Mouse (Mus musculus) limb, embryonic 12.5 days (tissue): Measurements from ENCODE around the gene Kif3a. TPM values are rescaled to one million over a fixed set of nuclear protein-coding genes. Genes with fewer than 3 reads are reported as not detected.

ENCODE experiments used
- ATAC-seq: fragments of 200-750 bp; cut with Nextera tagmentation; 2 replicates; pipeline ENCODE4 v1.8.0; 2017; ENCODE audit warnings: low read depth, moderate TSS enrichment; ENCODE audit not compliant: insufficient number of reproducible peaks, insufficient read depth, low FRiP score, low TSS enrichment
- H3K27ac ChIP-seq: fragments of 300-500 bp; sonication (generic); 2 replicates; pipeline ENCODE4 v1.5.1; 2016; ENCODE audit warnings: mild to moderate bottlenecking, moderate library complexity
- H3K27me3 ChIP-seq: fragments of 300-500 bp; sonication (generic); 2 replicates; pipeline ENCODE4 v1.6.1; 2016; ENCODE audit warnings: mild to moderate bottlenecking, moderate library complexity
- H3K36me3 ChIP-seq: fragments of 300-500 bp; sonication (generic); 2 replicates; pipeline ENCODE4 v1.6.1; 2016; ENCODE audit warnings: mild to moderate bottlenecking, moderate library complexity
- H3K4me1 ChIP-seq: fragments of 300-500 bp; sonication (generic); replicated peaks from 2 replicates; pipeline ENCODE4 v1.6.1; 2016
- H3K4me2 ChIP-seq: fragments of 300-500 bp; sonication (generic); 2 replicates; pipeline ENCODE4 v1.6.1; 2016; ENCODE audit warnings: mild to moderate bottlenecking, moderate library complexity
- H3K4me3 ChIP-seq: fragments of 300-500 bp; sonication (generic); replicated peaks from 2 replicates; pipeline ENCODE4 v1.5.1; 2016; ENCODE audit warnings: mild to moderate bottlenecking
- H3K9ac ChIP-seq: fragments of 300-500 bp; sonication (generic); replicated peaks from 2 replicates; pipeline ENCODE4 v1.6.1; 2016; ENCODE audit warnings: mild to moderate bottlenecking, moderate library complexity
- H3K9me3 ChIP-seq: fragments of 300-500 bp; sonication (generic); 2 replicates; pipeline ENCODE4 v1.6.1; 2016; ENCODE audit warnings: mild to moderate bottlenecking, moderate library complexity
- WGBS: fragments of 180-500 bp; shearing (Covaris S2); methylation state at CpG from one replicate; pipeline ENCODE4 v1.1.7; 2016; 5-methylcytosine and 5-hydroxymethylcytosine counted together
- polyA plus RNA-seq: library from polyadenylated mRNA; unstranded; fragments of >200 nt; fragmentation: Nextera tagmentation; extraction: Ambion mirVana; gene quantifications from 2 replicates; pipeline ENCODE4 v1.2.1, GENCODE M21; 2016

Kif3a gene
- polyA plus RNA-seq, 1 experiment from 2014 or later, result 84.6 TPM

- Histone ChIP-seq H3K4me2 (no peak overlapping the region), H3K27me3 (peaks cover 6% of the 10 kb centered on the region), H3K9me3 (no peaks in the 10 kb centered on the region), H3K4me3 (no peak overlapping the region), H3K9ac (no peak overlapping the region), H3K36me3 (no peaks in the 10 kb centered on the region), H3K27ac (no peak overlapping the region), H3K4me1 (peaks cover 16% of the 10 kb centered on the region)
- 74% methylated on average over 14 of the region's 14 CpGs for WGBS
- ATAC-seq, result no peak
Observed at GRCm38 (mm10) chr11:53632122-53632733, 65.0 kb downstream of the Kif3a start.

- peaks cover 8% of the 10 kb centered on the region for H3K27me3 ChIP-seq
- H3K9me3 ChIP-seq, result no peaks in the 10 kb centered on the region
- no peak overlapping the region for H3K4me3 ChIP-seq
- H3K4me1 ChIP-seq, result peaks cover 23% of the 10 kb centered on the region
- no peak overlapping the region for H3K4me2 ChIP-seq
- H3K9ac ChIP-seq, result no peak overlapping the region
- H3K36me3 ChIP-seq, result no peaks in the 10 kb centered on the region
- ATAC-seq, result no peak
- H3K27ac ChIP-seq, result no peak overlapping the region
- WGBS, result 87% methylated on average over 7 of the region's 7 CpGs
Observed at GRCm38 (mm10) chr11:53633644-53634043, 66.5 kb downstream of the Kif3a start.

GRCm38 (mm10) chr11:53634556-53634955, 67.4 kb downstream of the Kif3a start, which contains the start of gene Il13:
TSS of gene Il13 (minus strand) at chr11:53634702.
- 96% methylated on average over 8 of the region's 8 CpGs for WGBS
- Histone ChIP-seq H3K4me2 (no peak within 1 kb of the TSS), H3K4me3 (no peak within 1 kb of the TSS), H3K4me1 (peaks cover 23% of the 10 kb centered on the region), H3K27ac (no peak within 1 kb of the TSS), H3K9me3 (no peaks in the 10 kb centered on the region), H3K36me3 (no peaks in the 10 kb centered on the region), H3K9ac (no peak within 1 kb of the TSS), H3K27me3 (peaks cover 8% of the 10 kb centered on the region)
- ATAC-seq, result no peak

DNA sequence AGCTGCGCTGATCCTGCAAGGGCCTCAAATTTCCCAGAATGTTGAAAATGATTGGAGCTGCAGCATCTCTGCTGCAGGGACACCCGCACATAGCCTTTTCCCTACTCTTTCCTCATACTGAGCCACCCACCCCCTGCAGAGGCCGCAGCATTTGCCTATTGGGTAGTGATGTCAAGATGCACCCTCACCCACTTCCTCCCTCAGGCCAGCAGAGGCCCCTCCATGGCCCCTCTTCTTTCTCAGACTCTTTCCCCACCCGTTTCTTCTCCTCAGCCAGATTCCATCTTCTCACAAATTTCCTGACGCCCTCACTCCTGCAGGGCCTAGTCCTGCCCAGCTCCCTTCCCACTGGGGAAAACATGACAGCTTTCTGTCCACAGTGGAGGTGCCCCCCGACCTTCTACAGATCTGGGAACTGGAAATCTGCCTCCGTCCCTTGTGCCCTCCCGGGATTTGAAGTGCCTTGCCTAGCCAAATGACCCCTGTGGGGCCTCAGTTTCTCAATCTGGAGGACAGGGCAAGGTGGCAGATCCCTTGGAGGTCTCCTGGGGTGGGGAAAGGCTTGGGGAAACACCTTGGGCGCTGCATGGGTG, 68.5 kb downstream of the Kif3a start:
- Histone ChIP-seq H3K27me3 (peaks cover 11% of the 10 kb centered on the region), H3K9me3 (no peaks in the 10 kb centered on the region), H3K4me3 (peak overlapping the region; percentile 39), H3K9ac (peak overlapping the region; percentile 51), H3K36me3 (no peaks in the 10 kb centered on the region), H3K4me1 (peaks cover 23% of the 10 kb centered on the region), H3K4me2 (peak overlapping the region; percentile 85), H3K27ac (no peak overlapping the region)
- no peak for ATAC-seq
- WGBS, result 45% methylated on average over 9 of the region's 9 CpGs

- no peaks in the 10 kb centered on the region for H3K9me3 ChIP-seq
- peak overlapping the region; percentile 85 for H3K4me2 ChIP-seq
- peak overlapping the region; percentile 39 for H3K4me3 ChIP-seq
- peak overlapping the region; percentile 51 for H3K9ac ChIP-seq
- no peaks in the 10 kb centered on the region for H3K36me3 ChIP-seq
- H3K4me1 ChIP-seq, result peaks cover 23% of the 10 kb centered on the region
- no peak overlapping the region for H3K27ac ChIP-seq
- H3K27me3 ChIP-seq, result peaks cover 11% of the 10 kb centered on the region
- under 1% methylated on average over 40 of the region's 40 CpGs for WGBS
- no peak for ATAC-seq
Observed at GRCm38 (mm10) chr11:53636183-53636646, 69.0 kb downstream of the Kif3a start.

DNA sequence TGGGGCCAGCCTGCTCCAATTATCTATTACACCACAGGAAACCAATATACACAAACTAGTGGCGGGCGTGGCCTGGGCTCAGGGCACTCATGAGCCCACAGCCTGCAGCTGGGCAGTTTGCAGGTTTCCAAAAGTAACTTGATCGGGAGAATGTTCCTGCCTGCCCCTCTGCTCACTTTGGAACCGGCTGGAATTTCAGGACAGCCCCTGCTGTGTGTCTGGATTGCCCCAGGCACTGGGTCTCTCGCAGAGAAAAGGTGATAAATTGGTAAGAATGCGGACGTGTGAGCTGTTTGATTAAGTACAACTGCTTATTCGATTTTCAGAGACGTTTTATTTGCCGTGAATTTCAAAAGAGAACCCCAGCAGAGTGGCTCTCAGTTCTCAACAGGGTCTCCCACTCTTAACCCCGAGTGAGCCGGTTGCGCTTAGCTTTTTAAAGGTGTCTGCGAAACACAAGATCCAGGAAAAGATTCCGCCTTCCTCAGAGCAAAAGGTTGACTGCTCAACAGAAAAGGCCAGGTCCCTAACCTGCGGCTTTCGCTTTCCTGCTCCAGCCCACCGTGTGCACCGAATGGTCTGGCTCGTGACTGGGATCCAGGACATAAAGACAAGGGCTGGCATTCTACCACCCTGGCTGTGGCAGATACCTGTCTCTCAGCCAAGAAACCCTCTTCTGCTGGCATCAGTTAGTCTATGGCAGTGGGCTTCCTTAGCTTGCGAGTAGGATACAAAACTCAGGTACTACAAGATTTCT, 70.0 kb downstream of the Kif3a start:
- Histone ChIP-seq H3K36me3 (no peaks in the 10 kb centered on the region), H3K4me2 (peak overlapping the region; percentile 46), H3K4me1 (peaks cover 23% of the 10 kb centered on the region), H3K4me3 (peak overlapping the region; percentile 22), H3K27me3 (peaks cover 11% of the 10 kb centered on the region), H3K9ac (0 out of 2 replicates have a peak overlapping the region, but pooled peaks have one; percentile 14), H3K9me3 (no peaks in the 10 kb centered on the region), H3K27ac (peak overlapping the region; percentile 74)
- 6% methylated on average over 21 of the region's 21 CpGs for WGBS
- ATAC-seq, result peak; percentile 47; the same call in 1 of the 2 replicates

GRCm38 (mm10) chr11:53637803-53638260, 70.7 kb downstream of the Kif3a start:
- 69% methylated on average over 10 of the region's 10 CpGs for WGBS
- H3K36me3 ChIP-seq, result no peaks in the 10 kb centered on the region
- no peak overlapping the region for H3K9ac ChIP-seq
- no peaks in the 10 kb centered on the region for H3K9me3 ChIP-seq
- H3K27me3 ChIP-seq, result peaks cover 11% of the 10 kb centered on the region
- peak overlapping the region; percentile 74 for H3K27ac ChIP-seq
- H3K4me3 ChIP-seq, result no peak overlapping the region
- peaks cover 23% of the 10 kb centered on the region for H3K4me1 ChIP-seq
- ATAC-seq, result no peak
- H3K4me2 ChIP-seq, result peak overlapping the region; percentile 46; the same call in 1 of the 2 replicates

DNA sequence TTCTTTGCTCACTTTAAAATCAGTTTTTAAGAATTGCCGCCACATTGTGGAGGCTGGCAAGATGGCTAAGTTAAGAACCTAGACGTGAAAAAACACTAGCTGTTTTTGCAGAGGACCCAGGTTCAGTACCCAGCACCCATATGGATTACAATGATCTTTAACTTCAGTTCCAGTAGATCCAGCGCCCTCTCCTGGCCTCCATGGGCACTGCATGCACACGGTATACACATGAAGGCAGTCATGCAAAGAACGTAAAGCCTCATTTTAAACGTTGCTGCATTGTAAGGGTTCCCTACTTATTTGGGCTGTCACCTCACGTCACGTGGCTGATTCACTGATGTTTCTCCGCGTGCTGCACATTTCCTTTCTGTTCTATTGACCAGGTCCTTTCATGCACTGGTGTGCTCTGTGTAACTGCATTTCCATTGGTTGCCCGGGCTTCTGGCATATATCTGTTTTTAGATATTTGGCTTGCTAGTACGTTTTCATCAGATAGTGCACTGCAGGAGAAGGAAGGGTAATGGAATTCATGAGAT, 75.6 kb downstream of the Kif3a start:
- Histone ChIP-seq H3K9me3 (no peaks in the 10 kb centered on the region), H3K4me3 (no peak overlapping the region), H3K9ac (no peak overlapping the region), H3K27me3 (peaks cover 3% of the 10 kb centered on the region; the same call in 1 of the 2 replicates), H3K4me2 (no peak overlapping the region), H3K27ac (no peak overlapping the region), H3K36me3 (0 out of 2 replicates have a peak, but pooled peaks cover 3% of the 10 kb centered on the region), H3K4me1 (0 out of 2 replicates have a peak, but pooled peaks cover under 1% of the 10 kb centered on the region)
- no peak for ATAC-seq
- WGBS, result 83% methylated on average over 12 of the region's 12 CpGs

- no peaks in the 10 kb centered on the region for H3K4me1 ChIP-seq
- ATAC-seq, result no peak
- H3K9ac ChIP-seq, result no peak overlapping the region
- WGBS, result 83% methylated on average over 5 of the region's 5 CpGs
- no peak overlapping the region for H3K4me2 ChIP-seq
- no peak overlapping the region for H3K4me3 ChIP-seq
- 0 out of 2 replicates have a peak, but pooled peaks cover 8% of the 10 kb centered on the region for H3K36me3 ChIP-seq
- 0 out of 2 replicates have a peak, but pooled peaks cover 3% of the 10 kb centered on the region for H3K27me3 ChIP-seq
- H3K27ac ChIP-seq, result no peak overlapping the region
- no peaks in the 10 kb centered on the region for H3K9me3 ChIP-seq
Observed at GRCm38 (mm10) chr11:53644017-53644416, 76.8 kb downstream of the Kif3a start.

- no peak overlapping the region for H3K9ac ChIP-seq
- ATAC-seq, result no peak
- H3K9me3 ChIP-seq, result no peaks in the 10 kb centered on the region
- WGBS, result 95% methylated on average over 4 of the region's 4 CpGs
- H3K4me3 ChIP-seq, result no peak overlapping the region
- peaks cover 67% of the 10 kb centered on the region for H3K36me3 ChIP-seq
- no peak overlapping the region for H3K27ac ChIP-seq
- H3K27me3 ChIP-seq, result no peaks in the 10 kb centered on the region
- no peak overlapping the region for H3K4me2 ChIP-seq
- no peaks in the 10 kb centered on the region for H3K4me1 ChIP-seq
Observed at GRCm38 (mm10) chr11:53651441-53651840, 84.3 kb downstream of the Kif3a start.
